Mouse (Mus musculus): ENCODE results near the gene Ccdc113. TPM values are rescaled to one million over a fixed set of nuclear protein-coding genes. Genes with fewer than 3 reads are reported as not detected.
A peak's percentile ranks its signal among the peaks of the same experiment; 100 is the strongest.

Ccdc113 gene
- total and polyA plus RNA-seq, 2 experiments from 2014 or later = 0.78 to 3.2 TPM

DNA sequence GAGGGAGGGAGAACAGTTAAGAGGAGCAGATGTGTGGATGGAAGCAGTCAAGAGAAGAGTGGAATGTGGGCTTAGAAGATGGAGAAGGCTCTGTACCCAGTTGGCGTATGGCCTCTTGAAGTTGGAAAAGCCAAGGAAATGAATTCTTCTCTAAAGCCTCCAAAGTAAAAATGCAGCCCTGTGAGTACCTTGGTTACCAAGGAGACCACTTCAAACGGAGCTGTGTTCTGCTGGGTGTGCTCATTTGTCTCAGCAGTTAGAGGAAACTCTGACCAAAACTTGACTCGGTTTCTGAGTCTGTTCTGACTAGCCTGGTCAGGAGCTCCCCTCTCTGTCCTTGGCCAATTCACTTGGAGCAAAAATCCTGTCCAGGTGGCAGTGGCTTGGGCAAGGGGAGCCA lies 37.5 kb upstream of the Ccdc113 start:
- Histone ChIP-seq H3K4me1 (ENCODE audit: insufficient read depth, low read length) (no peaks in the 10 kb centered on the region), H3K27me3 (ENCODE audit: insufficient read depth, low read length) (no peaks in the 10 kb centered on the region), H3K27ac (no peak overlapping the region), H3K36me3 (ENCODE audit: insufficient read depth, low read length) (no peaks in the 10 kb centered on the region), H3K9ac (replicated peaks; ENCODE audit: low read length) (no peak overlapping the region), H3K4me2 (ENCODE audit: low read depth, low read length) (no peak overlapping the region), H3K9me3 (ENCODE audit: low read length) (no peaks in the 10 kb centered on the region), H3K4me3 (ENCODE audit: low read length) (no peak overlapping the region)
- WGBS = 34% methylated on average over 3 of the region's 3 CpGs
- ATAC-seq (no peak), DNase-seq (ENCODE audit: low spot score) (no peak)
- no peak for TF ChIP-seq CTCF (IDR thresholded peaks at IDR 0.05; ENCODE audit: low read depth)

DNA sequence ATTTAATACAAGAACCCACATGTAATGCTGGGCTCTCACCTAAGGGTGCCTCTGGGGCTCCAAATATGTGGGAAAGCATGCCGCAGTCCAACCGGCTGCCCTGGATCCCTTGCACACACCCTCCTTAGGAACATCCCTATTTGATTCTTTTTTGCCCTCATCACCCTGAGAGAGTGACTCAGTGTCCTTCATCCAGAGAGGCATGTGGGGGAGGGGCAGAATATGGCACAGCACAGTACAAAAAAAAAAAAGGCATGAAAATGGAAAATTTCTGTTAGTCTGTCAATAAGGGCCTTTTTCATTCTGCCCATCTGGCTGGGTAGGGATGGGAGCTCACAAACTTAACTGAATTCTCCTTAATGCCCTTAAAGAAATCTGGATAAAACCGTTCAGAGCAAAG lies 36.1 kb upstream of the Ccdc113 start:
- Histone ChIP-seq H3K27ac (no peak overlapping the region), H3K4me3 (ENCODE audit: low read length) (no peak overlapping the region), H3K27me3 (ENCODE audit: insufficient read depth, low read length) (no peaks in the 10 kb centered on the region), H3K4me1 (ENCODE audit: insufficient read depth, low read length) (no peaks in the 10 kb centered on the region), H3K36me3 (ENCODE audit: insufficient read depth, low read length) (no peaks in the 10 kb centered on the region), H3K4me2 (ENCODE audit: low read depth, low read length) (no peak overlapping the region), H3K9ac (replicated peaks; ENCODE audit: low read length) (no peak overlapping the region), H3K9me3 (ENCODE audit: low read length) (no peaks in the 10 kb centered on the region)
- WGBS = 91% methylated on average over 3 of the region's 3 CpGs
- ATAC-seq (no peak), DNase-seq (ENCODE audit: low spot score) (no peak)
- TF ChIP-seq CTCF (IDR thresholded peaks at IDR 0.05; ENCODE audit: low read depth) = no peak

DNA sequence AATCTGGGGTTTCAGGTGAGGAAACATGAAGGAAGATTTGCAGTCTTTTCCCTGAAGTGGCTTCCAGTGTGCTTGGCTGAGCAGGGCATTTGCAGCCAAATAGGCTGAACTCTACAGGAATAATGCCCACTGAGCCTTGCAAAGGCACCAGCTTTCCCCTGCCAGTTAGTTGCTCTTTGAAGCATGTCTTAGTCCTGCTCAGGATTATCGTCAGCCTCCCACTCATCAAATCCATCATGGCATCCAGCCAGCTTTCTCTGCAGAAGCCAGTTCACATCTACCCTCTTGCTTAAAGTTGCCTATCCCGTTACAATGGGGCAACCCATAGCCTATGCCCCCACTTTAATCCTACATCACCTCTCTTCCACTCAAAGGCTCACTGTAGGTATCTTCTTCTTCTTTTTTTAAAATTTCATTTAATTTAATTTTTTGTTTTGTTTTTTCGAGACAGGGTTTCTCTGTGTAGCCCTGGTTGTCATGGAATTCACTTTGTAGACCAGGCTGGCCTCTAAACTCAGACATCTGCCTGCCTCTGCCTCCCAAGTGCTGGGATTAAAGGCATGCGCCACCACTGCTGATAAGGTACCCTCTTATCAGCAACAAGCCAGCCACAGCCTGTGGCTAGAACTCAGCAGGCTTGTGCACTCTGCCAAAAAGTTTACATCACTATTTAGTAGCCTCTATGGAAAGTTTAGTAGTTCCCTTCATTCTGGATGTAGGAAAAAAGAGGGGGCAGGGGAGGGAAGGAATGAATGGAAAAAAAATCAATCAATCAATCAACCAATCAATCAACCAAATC lies 34.4 kb upstream of the Ccdc113 start:
- Histone ChIP-seq H3K27ac (no peak overlapping the region), H3K9ac (replicated peaks; ENCODE audit: low read length) (no peak overlapping the region), H3K9me3 (ENCODE audit: low read length) (no peaks in the 10 kb centered on the region), H3K36me3 (ENCODE audit: insufficient read depth, low read length) (no peaks in the 10 kb centered on the region), H3K4me3 (ENCODE audit: low read length) (no peak overlapping the region), H3K4me1 (ENCODE audit: insufficient read depth, low read length) (no peaks in the 10 kb centered on the region), H3K27me3 (ENCODE audit: insufficient read depth, low read length) (no peaks in the 10 kb centered on the region), H3K4me2 (ENCODE audit: low read depth, low read length) (no peak overlapping the region)
- ATAC-seq (peak; percentile 70), DNase-seq (ENCODE audit: low spot score) (peak; percentile 71)
- 62% methylated on average over 4 of the region's 4 CpGs for WGBS
- no peak for TF ChIP-seq CTCF (IDR thresholded peaks at IDR 0.05; ENCODE audit: low read depth)

DNA sequence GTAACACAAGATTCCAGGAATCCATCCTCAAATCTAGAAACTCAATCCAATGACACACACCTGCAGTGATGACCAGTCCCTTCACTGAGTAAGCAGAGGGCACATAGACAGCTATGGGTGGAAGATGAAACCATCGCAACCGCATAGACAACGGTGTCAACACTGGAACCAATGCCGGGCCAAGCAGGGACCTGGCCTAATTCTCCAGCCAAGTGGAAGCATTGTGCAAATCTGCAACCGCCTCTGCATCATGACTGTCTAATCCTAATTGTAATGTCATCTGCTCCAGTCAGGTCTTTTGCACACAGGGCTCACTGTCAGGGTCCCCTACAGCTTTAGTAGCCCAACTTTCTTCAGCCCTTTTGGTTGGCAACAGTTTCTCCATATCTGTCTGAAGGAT lies 33.4 kb upstream of the Ccdc113 start:
- TF ChIP-seq CTCF (IDR thresholded peaks at IDR 0.05; ENCODE audit: low read depth) = no peak
- Histone ChIP-seq H3K27me3 (ENCODE audit: insufficient read depth, low read length) (no peaks in the 10 kb centered on the region), H3K36me3 (ENCODE audit: insufficient read depth, low read length) (no peaks in the 10 kb centered on the region), H3K4me1 (ENCODE audit: insufficient read depth, low read length) (no peaks in the 10 kb centered on the region), H3K27ac (no peak overlapping the region), H3K9ac (replicated peaks; ENCODE audit: low read length) (no peak overlapping the region), H3K9me3 (ENCODE audit: low read length) (no peaks in the 10 kb centered on the region), H3K4me2 (ENCODE audit: low read depth, low read length) (no peak overlapping the region), H3K4me3 (ENCODE audit: low read length) (no peak overlapping the region)
- WGBS = 88% methylated on average over 5 of the region's 5 CpGs
- DNase-seq (ENCODE audit: low spot score) (no peak), ATAC-seq (no peak)

DNA sequence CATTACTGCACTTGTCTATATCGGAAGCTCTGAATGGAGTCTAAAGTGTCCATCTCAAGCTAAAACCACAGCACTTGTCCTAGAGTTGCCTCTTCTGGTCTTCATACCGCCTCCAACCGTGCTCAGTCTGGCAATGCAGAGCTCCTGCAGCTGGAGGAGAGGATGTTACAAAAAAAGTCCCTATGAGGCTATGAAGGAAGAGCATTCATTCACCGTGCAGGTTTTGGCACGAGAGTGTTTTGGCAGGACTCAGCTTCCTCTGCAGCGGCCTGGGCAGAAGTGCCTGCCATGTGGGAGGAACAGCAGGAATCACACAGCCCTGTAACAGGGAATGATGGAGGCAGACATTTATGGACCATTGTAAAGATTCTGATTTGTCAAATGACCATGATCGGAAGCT lies 31.5 kb upstream of the Ccdc113 start:
- Histone ChIP-seq H3K9ac (replicated peaks; ENCODE audit: low read length) (no peak overlapping the region), H3K27ac (no peak overlapping the region), H3K36me3 (ENCODE audit: insufficient read depth, low read length) (no peaks in the 10 kb centered on the region), H3K27me3 (ENCODE audit: insufficient read depth, low read length) (no peaks in the 10 kb centered on the region), H3K4me3 (ENCODE audit: low read length) (no peak overlapping the region), H3K4me2 (ENCODE audit: low read depth, low read length) (no peak overlapping the region), H3K4me1 (ENCODE audit: insufficient read depth, low read length) (no peaks in the 10 kb centered on the region), H3K9me3 (ENCODE audit: low read length) (no peaks in the 10 kb centered on the region)
- ATAC-seq (0 out of 2 replicates have a peak, but pooled peaks have one; percentile 32), DNase-seq (ENCODE audit: low spot score) (peak; percentile 31)
- no peak for TF ChIP-seq CTCF (IDR thresholded peaks at IDR 0.05; ENCODE audit: low read depth)
- 64% methylated on average over 7 of the region's 7 CpGs for WGBS

DNA sequence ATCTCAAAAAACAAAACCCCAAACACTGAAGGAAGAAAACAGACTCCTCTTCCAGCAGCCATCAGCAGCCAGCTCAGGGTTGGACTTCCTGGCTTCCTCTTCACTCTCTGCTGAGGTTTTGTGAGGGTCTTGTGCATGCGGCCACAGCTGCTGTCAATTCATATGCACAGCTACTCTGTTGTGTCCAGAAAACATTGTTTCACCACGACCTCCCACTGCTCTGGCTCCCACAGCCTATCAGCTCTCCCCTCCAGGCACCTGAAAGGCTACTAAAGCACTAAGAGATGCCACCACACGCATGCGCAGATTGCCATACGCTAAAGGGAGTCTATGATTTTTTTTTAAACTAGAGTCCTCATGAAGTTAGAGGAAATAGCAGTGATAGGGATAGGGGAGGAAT lies 29.1 kb upstream of the Ccdc113 start:
- Histone ChIP-seq H3K27ac (no peak overlapping the region), H3K4me3 (ENCODE audit: low read length) (no peak overlapping the region), H3K36me3 (ENCODE audit: insufficient read depth, low read length) (no peaks in the 10 kb centered on the region), H3K4me2 (ENCODE audit: low read depth, low read length) (no peak overlapping the region), H3K4me1 (ENCODE audit: insufficient read depth, low read length) (no peaks in the 10 kb centered on the region), H3K9me3 (ENCODE audit: low read length) (no peaks in the 10 kb centered on the region), H3K9ac (replicated peaks; ENCODE audit: low read length) (no peak overlapping the region), H3K27me3 (ENCODE audit: insufficient read depth, low read length) (no peaks in the 10 kb centered on the region)
- no peak for ATAC-seq
- no peak for DNase-seq (ENCODE audit: low spot score)
- TF ChIP-seq CTCF (IDR thresholded peaks at IDR 0.05; ENCODE audit: low read depth) = no peak
- 48% methylated on average over 5 of the region's 5 CpGs for WGBS

DNA sequence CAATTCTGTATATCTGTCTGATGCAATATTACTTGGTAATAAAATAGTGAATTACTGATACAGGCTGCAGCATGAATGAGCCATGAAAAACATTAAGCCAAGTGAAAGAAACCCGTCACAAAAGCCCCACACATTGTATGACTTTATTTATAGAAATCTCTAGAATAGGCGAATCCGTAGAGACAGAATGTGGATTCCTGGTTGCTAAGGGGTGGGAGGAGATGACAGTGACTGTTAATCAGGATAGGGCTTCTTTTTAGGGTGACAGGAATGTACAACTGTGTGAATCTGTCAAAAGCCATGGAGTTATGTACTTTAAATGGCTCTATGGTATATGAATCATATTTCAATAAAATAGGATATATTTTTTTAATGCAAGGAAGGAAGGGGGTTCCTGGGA lies 28.3 kb upstream of the Ccdc113 start:
- H3K9me3 ChIP-seq (ENCODE audit: low read length) = no peaks in the 10 kb centered on the region
- H3K27ac ChIP-seq = no peak overlapping the region
- no peaks in the 10 kb centered on the region for H3K27me3 ChIP-seq (ENCODE audit: insufficient read depth, low read length)
- no peaks in the 10 kb centered on the region for H3K4me1 ChIP-seq (ENCODE audit: insufficient read depth, low read length)
- H3K4me2 ChIP-seq (ENCODE audit: low read depth, low read length) = no peak overlapping the region
- 57% methylated on average over 3 of the region's 3 CpGs for WGBS
- DNase-seq (ENCODE audit: low spot score) (no peak), ATAC-seq (no peak)
- H3K36me3 ChIP-seq (ENCODE audit: insufficient read depth, low read length) = no peaks in the 10 kb centered on the region
- H3K4me3 ChIP-seq (ENCODE audit: low read length) = no peak overlapping the region
- H3K9ac ChIP-seq (replicated peaks; ENCODE audit: low read length) = no peak overlapping the region
- TF ChIP-seq CTCF (IDR thresholded peaks at IDR 0.05; ENCODE audit: low read depth) = no peak

All from hindbrain, postnatal 0 days (tissue).